Comparison of ENCODE assay signal across 8 mouse cellular contexts in the genomic region with DNA sequence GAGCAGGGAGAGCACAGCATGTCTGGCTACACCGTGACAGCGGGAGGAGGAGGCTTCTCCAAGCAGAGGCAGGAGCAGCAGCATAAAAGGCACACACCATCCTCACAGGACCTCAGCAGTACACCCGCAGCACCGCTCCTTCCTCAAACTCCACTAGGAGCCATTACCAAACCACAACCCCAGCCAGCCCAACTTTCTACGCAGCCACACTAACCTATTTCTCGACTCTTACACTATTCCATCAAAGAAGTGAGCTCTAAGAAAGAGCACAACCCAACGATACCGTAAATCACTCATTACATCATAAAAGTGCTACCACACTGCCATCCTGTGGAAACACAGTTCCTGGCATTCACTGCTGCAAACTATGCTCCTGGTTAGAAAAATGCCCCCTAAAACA. TPM values are rescaled to one million over a fixed set of nuclear protein-coding genes. Genes with fewer than 3 reads are reported as not detected.
A peak's percentile ranks its signal among the peaks of the same experiment; 100 is the strongest.
DNase-seq lines count a peak whose midpoint lies in the region; ATAC-seq and TF ChIP-seq lines count a peak whose summit lies in the region.

No protein-coding gene starts in this region.

- H3K4me2 ChIP-seq in hindbrain, postnatal 0 days (ENCODE audit: low read depth, low read length), result no peak overlapping the region

- H3K4me3 ChIP-seq in hindbrain, postnatal 0 days (ENCODE audit: low read length), result no peak overlapping the region
- no peak overlapping the region for H3K4me3 ChIP-seq in hindbrain, embryonic 10.5 days

- H3K4me1 ChIP-seq in hindbrain, postnatal 0 days (ENCODE audit: insufficient read depth, low read length), result no peaks in the 10 kb centered on the region
- H3K4me1 ChIP-seq in hindbrain, embryonic 10.5 days (replicated peaks), result no peaks in the 10 kb centered on the region

- WGBS in hindbrain, postnatal 0 days, result 55% methylated on average over 8 of the region's 8 CpGs
- WGBS in hindbrain, embryonic 10.5 days, result 91% methylated on average over 8 of the region's 8 CpGs

- no peaks in the 10 kb centered on the region for H3K9me3 ChIP-seq in hindbrain, postnatal 0 days (ENCODE audit: low read length)
- no peaks in the 10 kb centered on the region for H3K9me3 ChIP-seq in hindbrain, embryonic 10.5 days

- ATAC-seq in CD4-positive, CD25-positive, alpha-beta regulatory T cell, adult 4 months, result no peak
- peak; percentile 49; the same call in 1 of the 2 replicates for ATAC-seq in hindbrain, postnatal 0 days

- peak; percentile 77 for TF ChIP-seq CTCF in hindbrain, postnatal 0 days (IDR thresholded peaks at IDR 0.05; ENCODE audit: low read depth)

- DNase-seq in CD4-positive, CD25-positive, alpha-beta regulatory T cell, adult 2 months (ENCODE audit: low read depth, low spot score), result peak; percentile 10
- peak; percentile 80 for DNase-seq in hindbrain, postnatal 0 days (ENCODE audit: low spot score)
- DNase-seq in hindbrain, embryonic 10.5 days (ENCODE audit: low spot score), result no peak
- DNase-seq in R1 (ENCODE audit: low read depth, low spot score), result peak; percentile 28
- DNase-seq in layer of hippocampus, postnatal 14 days (ENCODE audit: low spot score in 2 of 2), result peak; percentile 27 to 52
- DNase-seq in adrenal gland, adult 8-10 months, result no peak
- no peak for DNase-seq in thymus, adult 18-20 months

- H3K36me3 ChIP-seq in hindbrain, postnatal 0 days (ENCODE audit: insufficient read depth, low read length), result peaks cover 9% of the 10 kb centered on the region; the same call in 1 of the 2 replicates
- peaks cover 81% of the 10 kb centered on the region for H3K36me3 ChIP-seq in hindbrain, embryonic 10.5 days

- H3K27me3 ChIP-seq in hindbrain, postnatal 0 days (ENCODE audit: insufficient read depth, low read length), result no peaks in the 10 kb centered on the region
- no peaks in the 10 kb centered on the region for H3K27me3 ChIP-seq in hindbrain, embryonic 10.5 days (ENCODE audit: insufficient read depth, poor library complexity, severe bottlenecking)

- no peak overlapping the region for H3K27ac ChIP-seq in hindbrain, postnatal 0 days
- H3K27ac ChIP-seq in hindbrain, embryonic 10.5 days, result no peak overlapping the region

- no peak overlapping the region for H3K9ac ChIP-seq in hindbrain, postnatal 0 days (replicated peaks; ENCODE audit: low read length)

RNA-seq across cellular contexts. Expression of a gene that starts 48.8 kb away (rescaled TPM):
- 10 to 100 TPM in 1 of 2 experiments, 1 to 10 TPM in 1; 7.3 to 15.2 TPM for polyA plus RNA-seq in CD4-positive, CD25-positive, alpha-beta regulatory T cell, adult 4 months (2017; shearing (Covaris generic))
- total RNA-seq in hindbrain, postnatal 0 days (2014; rRNA removed), result 92.0 and 111 TPM in 2 replicates
- 66.0 and 66.8 TPM in 2 replicates for polyA plus RNA-seq in hindbrain, postnatal 0 days (2015; fragmentation: Nextera tagmentation; extraction: Ambion mirVana)
- polyA plus RNA-seq in hindbrain, embryonic 10.5 days (2016; fragmentation: Nextera tagmentation; extraction: Ambion mirVana), result 92.4 and 100 TPM in 2 replicates
- total RNA-seq in layer of hippocampus, postnatal 14 days (2021), result 10 to 100 TPM; 84.1 to 84.4 TPM
- 100 to 1,000 TPM; 119 to 143 (median 134) TPM for total RNA-seq in adrenal gland, adult 8-10 months (2022)

Comparison
In these comparisons a context has a peak if more than half of its experiments do, and no peak if none do; other contexts are left out.
1. DNase-seq: peak in CD4-positive, CD25-positive, alpha-beta regulatory T cell, adult 2 months (single experiment), hindbrain, postnatal 0 days (single experiment), R1 (single experiment) and layer of hippocampus, postnatal 14 days (2 of 2); none in hindbrain, embryonic 10.5 days (single experiment), adrenal gland, adult 8-10 months (single experiment) and thymus, adult 18-20 months (0 of 2).